Mouse (Mus musculus) megakaryocyte progenitor cell, adult 5-6 weeks (primary cell): ENCODE results near the gene Cwc27. TPM values are rescaled to one million over a fixed set of nuclear protein-coding genes. Genes with fewer than 3 reads are reported as not detected.
A peak's percentile ranks its signal among the peaks of the same experiment; 100 is the strongest.

Source experiments
- ATAC-seq: replicated peaks from 2 replicates; pipeline ENCODE4 v1.8.0; 2016; ENCODE audit warnings: mild to moderate bottlenecking, moderate TSS enrichment, inconsistent platforms; ENCODE audit not compliant: poor library complexity
- total RNA-seq, 2 experiments: library from RNA; stranded (forward) in 1 of 2; stranded (reverse) in 1 of 2; fragments of 157-497, 149-512 nt in 1 of 2; fragments of 200-1000 nt in 1 of 2; gene quantifications; 2 replicates each; pipeline versions ENCODE4 v1.2.3 to v1.2.4; 2015 to 2017

The Cwc27 gene
- total RNA-seq, 2 experiments from 2014 or later: 52.4 to 54.8 TPM

GRCm38 (mm10) chr13:104617201-104617600 lies 199.7 kb downstream of the Cwc27 start:
- ATAC-seq: no peak

- ATAC-seq: no peak
These were observed 200.7 kb downstream of the Cwc27 start for GRCm38 (mm10) chr13:104615999-104616810.

- ATAC-seq: no peak
These were observed 201.8 kb downstream of the Cwc27 start for GRCm38 (mm10) chr13:104615111-104615510.

- peak; percentile 61 for ATAC-seq
These were observed 205.6 kb downstream of the Cwc27 start for GRCm38 (mm10) chr13:104611296-104611695.

GRCm38 (mm10) chr13:104610210-104611111 lies 206.5 kb downstream of the Cwc27 start:
- peak; percentile 68 for ATAC-seq

GRCm38 (mm10) chr13:104608516-104608915 lies 208.4 kb downstream of the Cwc27 start:
- ATAC-seq: no peak

- ATAC-seq: peak; percentile 69
These were observed 210.0 kb downstream of the Cwc27 start for GRCm38 (mm10) chr13:104606786-104607580.

GRCm38 (mm10) chr13:104605111-104605510 lies 211.8 kb downstream of the Cwc27 start:
- peak; percentile 61 for ATAC-seq

GRCm38 (mm10) chr13:104602197-104602596 lies 214.7 kb downstream of the Cwc27 start:
- ATAC-seq: no peak

GRCm38 (mm10) chr13:104601783-104602182 lies 215.2 kb downstream of the Cwc27 start:
- no peak for ATAC-seq

GRCm38 (mm10) chr13:104596199-104596598 lies 220.7 kb downstream of the Cwc27 start:
- no peak for ATAC-seq

GRCm38 (mm10) chr13:104594820-104595351 lies 222.1 kb downstream of the Cwc27 start:
- no peak for ATAC-seq

- ATAC-seq: no peak
These were observed 226.0 kb downstream of the Cwc27 start for GRCm38 (mm10) chr13:104590931-104591330.

- ATAC-seq: peak; percentile 68
These were observed 226.8 kb downstream of the Cwc27 start for GRCm38 (mm10) chr13:104590097-104590607.

- ATAC-seq: no peak
These were observed 228.6 kb downstream of the Cwc27 start for GRCm38 (mm10) chr13:104588383-104588782.

Other genes with a start within 250 kb of the Cwc27 start
- 32.8 and 39.9 TPM in 2 replicates for gene Srek1ip1, start 24.7 kb downstream of the Cwc27 start, total RNA-seq (2015)
- gene Srek1ip1, start 24.7 kb downstream of the Cwc27 start, total RNA-seq (2017): 29.9 and 31.6 TPM in 2 replicates
- gene Shisal2b, start 46.8 kb upstream of the Cwc27 start, total RNA-seq (2015): not detected in 2 replicates
- gene Shisal2b, start 46.8 kb upstream of the Cwc27 start, total RNA-seq (2017): not detected in 2 replicates
- gene Rgs7bp, start 237.8 kb upstream of the Cwc27 start, total RNA-seq (2015): 0.44 and 0.52 TPM in 2 replicates
- 0.37 and 0.51 TPM in 2 replicates for gene Rgs7bp, start 237.8 kb upstream of the Cwc27 start, total RNA-seq (2017)